Mouse (Mus musculus) heart, adult 2 months (tissue): Measurements from ENCODE around the gene Adamtsl1.

Experiments
- CTCF ChIP-seq: fragments of 200-600 bp; IDR thresholded peaks from 2 replicates; pipeline ENCODE4 v1.8.1; 2022; ENCODE audit warnings: antibody characterized with exemption, mild to moderate bottlenecking, moderate library complexity
- POLR2A ChIP-seq: fragments of 200-500 bp; IDR thresholded peaks from 2 replicates; pipeline ENCODE4 v1.6.1; 2011; ENCODE audit warnings: mild to moderate bottlenecking, low read depth, low read length, control low read depth; ENCODE audit not compliant: insufficient read depth

GRCm38 (mm10) chr4:86359398-86359797, 845.4 kb downstream of the Adamtsl1 start:
- TF ChIP-seq POLR2A (no peak), CTCF (no peak)
